Mouse (Mus musculus) right cerebral cortex, adult 2 months (tissue): ENCODE measurements around the gene Wfdc8.
A peak's percentile ranks its signal among the peaks of the same experiment; 100 is the strongest.
"Not testable (repeated sequence)": the region's sequence is repeated elsewhere in the genome, so short reads cannot be mapped to it uniquely, and the experiment has no call there.

Experiments used
- DNase-seq, 2 experiments: peaks; one replicate each; pipeline ENCODE4 v3.0.0; 2021 to 2022; ENCODE audit warnings: low spot score in 2 of 2

Gene Wfdc8

GRCm38 (mm10) chr2:164613471-164613870 lies at the start of gene Wfdc8, which contains the start of gene Wfdc6b:
Gene Wfdc8 (minus strand): TSS chr2:164613626.
Gene Wfdc6b (plus strand): TSS chr2:164613522.
- not testable (repeated sequence) for DNase-seq

GRCm38 (mm10) chr2:164656483-164656882 lies 43.1 kb upstream of the Wfdc8 start, which contains the start of gene Wfdc9:
Gene Wfdc9 (minus strand): TSS chr2:164656583.
- DNase-seq = no peak

GRCm38 (mm10) chr2:164655858-164656257 lies 42.4 kb upstream of the Wfdc8 start, which contains the start of gene Wfdc10:
Gene Wfdc10 (plus strand): TSS chr2:164656046.
- no peak for DNase-seq

- DNase-seq = peak in 1 of 2 experiments; percentile 12
Observed at GRCm38 (mm10) chr2:164641881-164642673, 28.7 kb upstream of the Wfdc8 start.

GRCm38 (mm10) chr2:164641129-164641528 lies 27.7 kb upstream of the Wfdc8 start:
- no peak for DNase-seq

GRCm38 (mm10) chr2:164638696-164639095 lies 25.3 kb upstream of the Wfdc8 start, which contains the start of gene Wfdc16:
Gene Wfdc16 (minus strand): TSS chr2:164638796.
- no peak for DNase-seq

GRCm38 (mm10) chr2:164635266-164635665 lies 21.8 kb upstream of the Wfdc8 start:
- no peak for DNase-seq

GRCm38 (mm10) chr2:164621775-164622174 lies 8.3 kb upstream of the Wfdc8 start:
- no peak for DNase-seq

- DNase-seq = no peak
Observed at GRCm38 (mm10) chr2:164619050-164619449, 5.6 kb upstream of the Wfdc8 start.

- DNase-seq = no peak
Observed at GRCm38 (mm10) chr2:164615386-164615785, 2.0 kb upstream of the Wfdc8 start.

- DNase-seq = no peak
Observed at GRCm38 (mm10) chr2:164608781-164609180, 4.6 kb downstream of the Wfdc8 start.

GRCm38 (mm10) chr2:164604411-164604810 lies 9.0 kb downstream of the Wfdc8 start:
- DNase-seq = peak; percentile 6 to 23

GRCm38 (mm10) chr2:164603482-164603881 lies 9.9 kb downstream of the Wfdc8 start:
- no peak for DNase-seq

GRCm38 (mm10) chr2:164600179-164600578 lies 13.2 kb downstream of the Wfdc8 start:
- no peak for DNase-seq

GRCm38 (mm10) chr2:164593494-164593893 lies 19.9 kb downstream of the Wfdc8 start, which contains the start of gene Eppin:
Gene Eppin (minus strand): TSS chr2:164593594.
- DNase-seq = no peak

GRCm38 (mm10) chr2:164592014-164592413 lies 21.4 kb downstream of the Wfdc8 start:
- peak; percentile 13 to 48 for DNase-seq

- DNase-seq = not testable (repeated sequence)
Observed at GRCm38 (mm10) chr2:164585025-164585725, 28.3 kb downstream of the Wfdc8 start, which contains the start of gene Wfdc6a. Gene Wfdc6a (minus strand): TSS chr2:164585447.

GRCm38 (mm10) chr2:164573359-164573758 lies 40.1 kb downstream of the Wfdc8 start, which contains the start of gene Spint3:
Gene Spint3 (minus strand): TSS chr2:164573459.
- not testable (repeated sequence) for DNase-seq

- no peak for DNase-seq
Observed at GRCm38 (mm10) chr2:164567460-164567859, 46.0 kb downstream of the Wfdc8 start.

- no peak for DNase-seq
Observed at GRCm38 (mm10) chr2:164566997-164567396, 46.4 kb downstream of the Wfdc8 start.

GRCm38 (mm10) chr2:164564346-164564745 lies 49.1 kb downstream of the Wfdc8 start:
- no peak for DNase-seq

GRCm38 (mm10) chr2:164563339-164564038 lies 49.9 kb downstream of the Wfdc8 start:
- DNase-seq = peak; percentile 52 to 61
